In genomic region chr16:74348437-74348836, GRCm38 (mm10) we compare ENCODE assay signal across 16 mouse cellular contexts.
A peak's percentile ranks its signal among the peaks of the same experiment; 100 is the strongest.
DNase-seq lines count a peak whose midpoint lies in the region; ATAC-seq and TF ChIP-seq lines count a peak whose summit lies in the region.
"Had no signal": no experiment of that assay in that cellular context is flagged by ENCODE, and none has a peak within 500 bp of the region (broad histone marks: within the 10 kb centered on the region; RNA-seq: fewer than 3 reads in every experiment).

No protein-coding gene starts in this region.

- H3K9ac ChIP-seq in kidney, embryonic 16.5 days (replicated peaks; ENCODE audit: low read length), result no peak overlapping the region
- H3K9ac ChIP-seq: liver, embryonic 14.5 days had no signal

- WGBS in kidney, embryonic 16.5 days, result 50% methylated on average over 6 of the region's 6 CpGs
- 58% methylated on average over 6 of the region's 6 CpGs for WGBS in limb, embryonic 10.5 days

- ATAC-seq in kidney, embryonic 16.5 days (ENCODE audit: low FRiP score, low TSS enrichment), result peak; percentile 70; the same call in 1 of the 2 replicates
- ATAC-seq: hindbrain, postnatal 0 days had no signal

- no peak overlapping the region for H3K4me3 ChIP-seq in kidney, embryonic 16.5 days (ENCODE audit: low read length)
- no peak overlapping the region for H3K4me3 ChIP-seq in limb, embryonic 10.5 days
- H3K4me3 ChIP-seq: forebrain, embryonic 10.5 days; left cerebral cortex, adult 2 months had no signal

- no peaks in the 10 kb centered on the region for H3K9me3 ChIP-seq in kidney, embryonic 16.5 days (ENCODE audit: low read length)
- no peaks in the 10 kb centered on the region for H3K9me3 ChIP-seq in limb, embryonic 10.5 days (replicated peaks)
- H3K9me3 ChIP-seq: forebrain, embryonic 10.5 days had no signal

- H3K27me3 ChIP-seq in kidney, embryonic 16.5 days (ENCODE audit: insufficient read depth, low read length), result no peaks in the 10 kb centered on the region
- no peaks in the 10 kb centered on the region for H3K27me3 ChIP-seq in limb, embryonic 10.5 days (ENCODE audit: low read depth, poor library complexity, severe bottlenecking)

- TF ChIP-seq POLR2A in brain, embryonic 14.5 days (IDR thresholded peaks at IDR 0.05; ENCODE audit: borderline replicate concordance, extremely low read depth, insufficient read depth, insufficient read length, poor library complexity, severe bottlenecking), result no peak

- TF ChIP-seq CTCF in brain, embryonic 14.5 days (IDR thresholded peaks at IDR 0.05; ENCODE audit: borderline replicate concordance, extremely low read depth, insufficient read depth, insufficient read length), result no peak

- no peak for DNase-seq in kidney, postnatal 10 days
- DNase-seq in brain, embryonic 14.5 days (ENCODE audit: low read depth), result peak; percentile 26
- DNase-seq in embryo, embryonic 10.5 days (ENCODE audit: low spot score), result peak; percentile 27
- DNase-seq in limb, embryonic 10.5 days (ENCODE audit: low spot score), result peak; percentile 33
- no peak for DNase-seq in testis, postnatal 14 days (ENCODE audit: low spot score)
- no peak for DNase-seq in spleen, postnatal 10 days (ENCODE audit: low spot score in 2 of 2)
- DNase-seq: cerebellum, adult 9-11 months; heart, postnatal 14 days; kidney, adult 11 months; thymus, postnatal 14 days had no signal

- no peak overlapping the region for H3K27ac ChIP-seq in kidney, embryonic 16.5 days (ENCODE audit: low read length)
- no peak overlapping the region for H3K27ac ChIP-seq in limb, embryonic 10.5 days
- H3K27ac ChIP-seq: forebrain, embryonic 10.5 days; hindbrain, postnatal 0 days; left cerebral cortex, adult 2 months; liver, embryonic 14.5 days had no signal

- peaks cover 3% of the 10 kb centered on the region; the same call in 1 of the 2 replicates for H3K36me3 ChIP-seq in kidney, embryonic 16.5 days (ENCODE audit: insufficient read depth, low read length)
- H3K36me3 ChIP-seq in limb, embryonic 10.5 days, result peaks cover 15% of the 10 kb centered on the region

- H3K4me2 ChIP-seq in kidney, embryonic 16.5 days (replicated peaks; ENCODE audit: low read depth, low read length), result no peak overlapping the region
- H3K4me2 ChIP-seq: heart, embryonic 11.5 days had no signal

- no peaks in the 10 kb centered on the region for H3K4me1 ChIP-seq in kidney, embryonic 16.5 days (ENCODE audit: insufficient read depth, low read length)
- peaks cover 11% of the 10 kb centered on the region for H3K4me1 ChIP-seq in limb, embryonic 10.5 days

Comparison
In these comparisons a context has a peak if more than half of its experiments do, and no peak if none do; other contexts are left out.
1. DNase-seq: peak in brain, embryonic 14.5 days (single experiment), embryo, embryonic 10.5 days (single experiment) and limb, embryonic 10.5 days (single experiment); none in kidney, postnatal 10 days (single experiment), testis, postnatal 14 days (single experiment) and spleen, postnatal 10 days (0 of 2).